Mouse (Mus musculus) olfactory bulb, adult 2 months (tissue): ENCODE results near the gene Trim25.
"Not testable (repeated sequence)": the region's sequence is repeated elsewhere in the genome, so short reads cannot be mapped to it uniquely, and the experiment has no call there.

Experiments used
- CTCF ChIP-seq: fragments of 200-500 bp; IDR thresholded peaks from 2 replicates; pipeline ENCODE4 v1.5.1; 2012; ENCODE audit warnings: low read depth, mild to moderate bottlenecking, low read length, moderate library complexity; ENCODE audit not compliant: insufficient read depth
- POLR2A ChIP-seq: fragments of 200-500 bp; IDR thresholded peaks from 2 replicates; pipeline ENCODE4 v1.6.1; 2012; ENCODE audit warnings: mild to moderate bottlenecking, low read depth, low read length, moderate library complexity; ENCODE audit not compliant: insufficient read depth

DNA sequence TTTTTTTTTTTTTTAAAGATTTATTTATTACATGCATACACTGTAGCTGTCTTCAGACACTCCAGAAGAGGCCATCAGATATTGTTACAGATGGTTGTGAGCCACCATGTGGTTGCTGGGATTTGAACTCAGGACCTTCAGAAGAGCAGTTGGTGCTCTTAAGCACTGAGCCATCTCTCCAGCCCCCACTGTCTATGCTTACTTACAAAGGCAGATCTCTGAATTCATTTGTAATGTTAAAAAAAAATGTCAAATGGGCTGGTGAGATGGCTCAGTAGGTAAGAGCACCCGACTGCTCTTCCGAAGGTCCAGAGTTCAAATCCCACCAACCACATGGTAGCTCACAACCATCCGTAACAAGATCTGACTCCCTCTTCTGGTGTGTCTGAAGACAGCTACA, 46.3 kb downstream of the Trim25 start:
- not testable (repeated sequence) for TF ChIP-seq CTCF, POLR2A
